ENCODE assay signal across 24 mouse cellular contexts in genomic region chrX:139220830-139221229, GRCm38 (mm10). TPM values are rescaled to one million over a fixed set of nuclear protein-coding genes. Genes with fewer than 3 reads are reported as not detected.
A peak's percentile ranks its signal among the peaks of the same experiment; 100 is the strongest.
DNase-seq lines count a peak whose midpoint lies in the region; ATAC-seq and TF ChIP-seq lines count a peak whose summit lies in the region.
"Had no signal": no experiment of that assay in that cellular context is flagged by ENCODE, and none has a peak within 500 bp of the region (broad histone marks: within the 10 kb centered on the region; RNA-seq: fewer than 3 reads in every experiment).

No protein-coding gene starts in this region.

- peak overlapping the region; percentile 16; the same call in 1 of the 2 replicates for H3K4me2 ChIP-seq in heart, embryonic 13.5 days
- H3K4me2 ChIP-seq: hindbrain, embryonic 14.5 days; intestine, embryonic 15.5 days had no signal

- H3K27me3 ChIP-seq in heart, embryonic 13.5 days (replicated peaks): no peaks in the 10 kb centered on the region
- H3K27me3 ChIP-seq: CH12.LX; intestine, embryonic 15.5 days had no signal

- no peaks in the 10 kb centered on the region for H3K36me3 ChIP-seq in heart, embryonic 13.5 days
- H3K36me3 ChIP-seq: embryonic facial prominence, embryonic 10.5 days; forebrain, embryonic 10.5 days; intestine, embryonic 15.5 days had no signal

- ATAC-seq in heart, embryonic 13.5 days (ENCODE audit: extremely low read depth, insufficient number of reproducible peaks, low FRiP score, low TSS enrichment): no peak
- ATAC-seq: forebrain, embryonic 14.5 days; intestine, embryonic 15.5 days had no signal

- intact Hi-C loops in heart, postnatal 25 days (cut with DNase I): no loop called here

- no peak for TF ChIP-seq CTCF in embryonic fibroblast, embryonic 13.5 days (IDR thresholded peaks at IDR 0.05; ENCODE audit: borderline replicate concordance, insufficient read depth, low read length)

- WGBS in heart, embryonic 13.5 days: 26% methylated on average over 4 of the region's 4 CpGs

- no peak for TF ChIP-seq POLR2A in embryonic fibroblast, embryonic 13.5 days (IDR thresholded peaks at IDR 0.05; ENCODE audit: low read depth, low read length)

- DNase-seq in adrenal gland, adult (ENCODE audit: inconsistent age in 2 of 2, low spot score in 1 of 2): peak; percentile 10 to 35
- no peak for DNase-seq in adrenal gland, postnatal 25 days
- no peak for DNase-seq in heart, postnatal 25 days (ENCODE audit: low spot score)
- DNase-seq in 3134 (ENCODE audit: extremely low read depth, insufficient read length, low spot score): peak; percentile 39
- DNase-seq in thymus, postnatal 4 days: no peak
- DNase-seq: adrenal gland, postnatal 36 days; cerebellum, adult 2 months; cerebellum, postnatal 10 days; gastrocnemius, postnatal 36 days; kidney, adult 18-20 months had no signal

- peaks cover 30% of the 10 kb centered on the region for H3K4me1 ChIP-seq in heart, embryonic 13.5 days
- H3K4me1 ChIP-seq in embryonic fibroblast, embryonic 13.5 days (ENCODE audit: control insufficient read depth, insufficient read depth, low read length): peaks cover 5% of the 10 kb centered on the region; the same call in 1 of the 2 replicates
- H3K4me1 ChIP-seq: embryonic facial prominence, embryonic 10.5 days; intestine, embryonic 15.5 days had no signal

- no peaks in the 10 kb centered on the region for H3K9me3 ChIP-seq in heart, embryonic 13.5 days
- H3K9me3 ChIP-seq: embryonic facial prominence, embryonic 10.5 days; forebrain, embryonic 10.5 days; intestine, embryonic 15.5 days had no signal

- peak overlapping the region; percentile 57; the same call in 1 of the 2 replicates for H3K27ac ChIP-seq in heart, embryonic 13.5 days (replicated peaks)
- H3K27ac ChIP-seq in embryonic fibroblast, embryonic 13.5 days (ENCODE audit: insufficient read depth, low read length): peak overlapping the region; percentile 88
- H3K27ac ChIP-seq: embryonic facial prominence, embryonic 10.5 days; forebrain, embryonic 10.5 days; hindbrain, embryonic 14.5 days; intestine, embryonic 15.5 days had no signal

- H3K9ac ChIP-seq in heart, embryonic 13.5 days: no peak overlapping the region
- H3K9ac ChIP-seq: hindbrain, embryonic 14.5 days; intestine, embryonic 15.5 days had no signal

- no peak overlapping the region for H3K4me3 ChIP-seq in heart, embryonic 13.5 days
- no peak overlapping the region for H3K4me3 ChIP-seq in embryonic fibroblast, embryonic 13.5 days (ENCODE audit: insufficient read depth, low read length)
- H3K4me3 ChIP-seq: embryonic facial prominence, embryonic 10.5 days; erythroblast, embryonic 14.5 days; forebrain, embryonic 10.5 days; intestine, embryonic 15.5 days had no signal

RNA-seq across cellular contexts. Expression of gene Mum1l1, which starts 11.0 kb away (rescaled TPM):
- total RNA-seq in adrenal gland, postnatal 25 days (2021): 3.1 and 4.5 TPM in 2 replicates
- polyA plus RNA-seq in heart, embryonic 13.5 days (2015; fragmentation: Nextera tagmentation; extraction: Ambion mirVana): 36.0 and 37.6 TPM in 2 replicates
- 1 to 10 TPM; 2.1 to 2.4 TPM for total RNA-seq in heart, postnatal 25 days (2021)
- polyA plus RNA-seq in embryonic fibroblast, embryonic 13.5 days (2011; ENCODE audit: insufficient read length, low read depth, missing spikeins): 11.8 and 16.5 TPM in 2 replicates
- polyA plus RNA-seq: erythroblast, embryonic 14.5 days had no signal

RNA-seq across cellular contexts. Expression of gene 4933428M09Rik, which starts 41.8 kb away (rescaled TPM):
- total RNA-seq in adrenal gland, postnatal 25 days (2021): not detected in 2 replicates
- polyA plus RNA-seq in heart, embryonic 13.5 days (2015; fragmentation: Nextera tagmentation; extraction: Ambion mirVana): not detected in 2 replicates
- not detected for total RNA-seq in heart, postnatal 25 days (2021)
- polyA plus RNA-seq in embryonic fibroblast, embryonic 13.5 days (2011; ENCODE audit: insufficient read length, low read depth, missing spikeins): not detected in 2 replicates
- total RNA-seq: adrenal gland, postnatal 36 days; gastrocnemius, adult 8-10 months; gastrocnemius, postnatal 36 days; heart, adult 8-10 months; hematopoietic stem cell, adult 5-6 weeks had no signal
- polyA plus RNA-seq: cerebellum, adult 2 months; embryonic facial prominence, embryonic 14.5 days; erythroblast, embryonic 14.5 days; forebrain, embryonic 10.5 days; forebrain, embryonic 14.5 days; heart, embryonic 16.5 days; hindbrain, embryonic 14.5 days; intestine, embryonic 15.5 days had no signal

Comparison
In these comparisons a context has a peak if more than half of its experiments do, and no peak if none do; other contexts are left out.
1. DNase-seq: peak in adrenal gland, adult (2 of 2) and 3134 (single experiment); none in adrenal gland, postnatal 25 days (single experiment), heart, postnatal 25 days (single experiment) and thymus, postnatal 4 days (single experiment).